Mouse (Mus musculus): ENCODE results near the gene Nck1.
A peak's percentile ranks its signal among the peaks of the same experiment; 100 is the strongest.

The Nck1 gene

DNA sequence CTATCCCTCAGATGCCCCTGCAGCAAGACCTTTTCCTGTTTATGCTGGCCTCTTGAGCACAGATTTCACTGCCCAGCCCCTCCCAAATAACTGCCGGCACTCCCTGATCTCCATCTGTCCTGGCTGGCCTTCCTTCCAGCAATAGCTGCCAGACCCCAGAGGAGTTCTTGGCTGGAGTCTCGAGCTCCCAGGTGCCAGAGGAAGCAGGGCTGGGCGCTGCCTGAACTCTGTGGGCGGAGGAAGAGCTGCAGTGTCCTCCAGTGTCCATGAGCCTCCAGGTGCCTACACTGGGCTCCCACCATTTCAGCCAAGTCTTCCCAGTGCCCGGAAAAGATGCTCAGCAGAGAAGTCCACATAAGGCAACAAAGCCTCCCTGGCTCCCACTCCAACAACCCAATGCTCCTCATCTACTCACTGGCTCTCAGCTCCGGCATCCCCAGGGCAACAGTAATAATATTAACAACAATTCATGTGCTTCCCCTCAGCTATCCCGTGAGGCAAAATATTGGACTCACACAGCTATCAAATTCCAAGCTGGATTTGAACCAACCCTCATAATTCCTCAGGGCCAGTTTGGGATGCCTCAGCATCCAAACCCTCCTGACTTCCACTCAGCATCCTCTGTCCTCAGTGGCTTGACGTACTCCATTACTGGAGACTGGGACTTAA, 74.9 kb downstream of the Nck1 start:
- DNase-seq (ENCODE audit: low read depth, low spot score) = no peak

DNA sequence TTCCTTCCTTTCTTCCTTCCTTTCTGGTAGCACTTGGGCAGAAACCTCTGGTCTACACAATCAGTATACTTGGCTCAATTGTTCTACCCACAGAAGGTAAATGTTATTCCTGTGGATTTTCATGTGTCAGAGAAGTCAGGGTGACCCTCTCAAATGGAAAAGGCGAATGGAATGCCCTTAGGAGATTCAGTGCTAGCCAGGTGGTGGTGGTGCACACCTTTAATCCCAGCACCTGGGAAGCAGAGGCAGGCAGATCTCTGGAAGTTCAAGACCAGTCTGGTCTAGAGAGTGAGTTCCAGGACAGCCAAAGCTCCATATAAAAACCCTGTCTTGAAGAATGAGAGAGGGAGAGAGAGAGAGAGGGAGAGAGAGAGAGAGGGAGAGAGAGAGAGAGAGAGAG, 75.7 kb downstream of the Nck1 start:
- DNase-seq (ENCODE audit: low read depth, low spot score) = no peak

DNA sequence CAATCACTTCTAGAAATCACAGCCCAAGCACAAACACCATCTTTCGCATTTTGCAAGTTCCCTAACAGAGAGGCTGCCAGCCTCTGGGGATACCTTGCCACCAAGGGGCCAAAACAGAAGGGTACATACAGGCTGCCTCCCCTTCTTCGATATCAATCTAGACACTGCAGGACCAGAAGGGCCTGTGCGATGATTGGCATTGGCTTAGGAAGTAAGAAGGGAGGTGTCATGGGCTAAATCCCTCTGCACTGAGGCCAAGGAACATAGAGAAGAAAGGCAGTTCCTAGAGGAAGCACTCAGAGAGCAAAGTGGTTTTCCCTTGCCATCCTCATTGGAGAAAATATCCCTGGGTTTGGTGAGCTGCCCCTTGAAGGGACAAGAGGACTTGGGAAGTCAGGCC, 76.3 kb downstream of the Nck1 start:
- DNase-seq (ENCODE audit: low read depth, low spot score) = no peak

DNA sequence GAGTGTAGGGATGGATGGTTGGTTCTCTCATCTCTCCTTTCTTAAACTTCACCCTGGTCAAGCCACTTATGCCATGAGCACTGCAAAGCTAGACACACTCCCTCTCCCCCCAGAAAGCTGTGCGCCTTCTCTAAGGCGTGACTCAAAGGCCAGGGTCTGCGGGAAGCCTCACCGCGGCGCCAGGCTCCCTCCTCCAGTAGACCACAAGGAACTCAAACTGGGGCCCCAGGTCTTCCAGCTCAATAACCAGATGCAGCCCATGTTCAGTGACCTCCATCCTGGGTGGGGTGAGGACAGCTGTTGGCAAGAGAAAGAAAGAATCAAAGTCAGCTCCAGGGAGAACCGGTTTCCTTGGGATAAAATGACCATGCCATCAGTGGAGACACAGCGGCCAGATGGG, 77.8 kb downstream of the Nck1 start:
- no peak for DNase-seq (ENCODE audit: low read depth, low spot score)

DNA sequence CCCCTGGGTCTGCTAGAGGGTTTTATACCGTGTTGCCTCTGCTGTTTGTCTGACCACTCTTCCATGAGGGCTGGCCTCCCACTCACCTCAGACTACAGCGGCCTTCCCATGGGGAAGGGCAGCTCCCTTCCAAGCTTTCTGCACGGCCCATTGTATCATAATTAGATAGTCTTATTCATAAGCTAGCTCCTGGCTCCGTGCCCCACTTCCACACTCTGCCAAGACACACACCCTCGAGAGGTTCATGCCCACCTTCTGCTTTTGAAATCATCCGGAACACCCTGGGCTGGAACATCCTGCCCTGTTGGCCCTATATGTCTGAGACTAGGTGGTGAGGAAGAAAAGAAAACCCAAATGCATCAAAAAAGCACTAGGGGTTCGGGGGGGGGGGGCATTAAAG, 78.3 kb downstream of the Nck1 start:
- DNase-seq (ENCODE audit: low read depth, low spot score) = no peak

DNA sequence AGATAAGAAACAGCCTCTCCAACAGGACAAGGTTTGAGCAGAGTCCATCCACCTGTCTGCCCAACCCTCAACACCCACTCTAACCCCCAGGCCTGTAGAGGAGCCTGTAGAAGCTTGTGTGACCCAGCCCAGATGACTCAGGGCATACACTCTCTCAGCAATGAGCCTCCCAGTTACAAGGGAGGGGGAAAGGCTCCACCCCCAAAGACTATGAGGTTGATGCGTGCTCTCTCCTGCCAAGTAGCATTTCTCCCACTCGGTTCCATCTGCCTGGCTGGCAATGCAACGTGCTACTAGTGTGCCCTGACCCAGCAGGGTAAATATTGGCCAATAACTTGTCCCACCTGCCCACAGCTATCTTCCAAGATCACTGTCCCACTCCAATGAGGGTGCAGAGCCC, 79.2 kb downstream of the Nck1 start:
- no peak for DNase-seq (ENCODE audit: low read depth, low spot score)

DNA sequence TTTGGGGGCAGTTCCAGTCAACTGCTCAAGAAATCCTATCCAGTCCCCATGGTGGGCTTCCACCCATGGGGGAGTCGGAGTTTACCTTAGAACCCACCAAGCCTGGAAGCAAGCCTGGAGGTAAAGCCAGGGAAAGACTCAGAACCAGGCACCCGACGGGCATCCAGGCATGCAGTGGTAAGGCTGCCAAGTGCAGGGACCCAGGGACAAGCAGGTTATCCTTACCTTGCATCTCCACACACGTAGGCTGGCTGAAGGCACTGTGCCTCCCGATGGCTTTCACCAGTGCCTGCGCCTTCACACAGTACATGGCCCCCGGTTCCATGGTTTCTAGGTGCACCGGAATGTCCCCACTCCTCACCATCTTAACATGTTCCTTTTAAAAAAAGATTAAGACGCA, 79.9 kb downstream of the Nck1 start:
- no peak for DNase-seq (ENCODE audit: low read depth, low spot score)

DNA sequence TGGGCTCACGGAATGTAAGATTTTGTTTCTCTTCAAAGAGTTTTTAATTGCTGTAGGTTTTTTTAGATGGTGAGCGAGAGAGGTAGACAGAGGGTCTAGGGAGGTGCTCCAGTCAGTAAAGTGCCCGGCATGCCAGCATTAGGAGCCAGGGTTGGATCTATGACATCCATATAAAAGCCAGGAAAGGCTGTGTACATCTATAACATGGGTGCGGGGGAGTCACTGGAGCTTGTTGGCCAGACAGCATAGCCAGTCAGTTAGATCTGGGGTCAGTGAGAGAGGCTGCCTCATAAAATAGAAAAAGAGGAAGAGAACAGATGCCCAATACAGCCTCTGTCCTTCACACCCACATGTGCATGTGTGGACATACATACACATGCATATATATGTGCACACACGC, 80.6 kb downstream of the Nck1 start:
- DNase-seq (ENCODE audit: low read depth, low spot score) = no peak

DNA sequence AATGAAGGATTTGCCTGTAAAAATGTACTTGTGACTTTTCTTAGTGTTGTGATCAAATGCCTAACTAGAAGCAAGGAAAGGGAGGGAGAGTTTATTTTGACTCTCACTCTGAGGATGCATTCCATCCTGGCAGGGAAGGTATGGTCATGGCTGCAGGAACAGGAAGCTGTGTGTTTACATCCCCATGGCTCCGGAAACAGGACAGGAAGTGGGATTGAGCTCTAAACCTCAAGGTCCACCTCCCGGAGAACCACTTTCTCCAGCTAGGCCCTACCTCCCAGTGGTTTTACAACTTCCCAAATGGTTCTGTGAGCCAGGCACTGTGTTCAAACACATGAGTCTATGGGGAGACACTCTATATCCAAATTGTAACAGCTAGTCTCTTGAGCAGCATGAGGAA, 82.2 kb downstream of the Nck1 start:
- no peak for DNase-seq (ENCODE audit: low read depth, low spot score)

DNA sequence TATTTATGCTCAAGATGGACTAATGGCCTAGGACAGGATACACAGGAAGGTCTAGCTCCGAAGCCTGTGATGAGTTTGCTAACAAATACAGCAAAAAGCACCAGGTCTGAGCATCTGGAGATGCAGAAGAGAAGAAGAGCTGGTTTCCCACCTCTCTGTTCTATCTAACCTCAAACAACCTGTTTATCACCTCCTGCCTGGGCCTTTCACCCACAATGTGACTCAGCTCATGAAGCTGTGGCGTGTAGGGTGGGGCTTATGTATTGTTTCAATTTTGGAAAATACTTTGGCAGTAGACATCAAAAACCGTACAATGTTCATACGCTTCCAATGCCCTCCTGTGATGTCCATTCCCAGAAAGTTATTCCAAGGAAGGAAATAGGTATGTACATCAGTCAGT, 83.8 kb downstream of the Nck1 start:
- DNase-seq (ENCODE audit: low read depth, low spot score) = no peak

DNA sequence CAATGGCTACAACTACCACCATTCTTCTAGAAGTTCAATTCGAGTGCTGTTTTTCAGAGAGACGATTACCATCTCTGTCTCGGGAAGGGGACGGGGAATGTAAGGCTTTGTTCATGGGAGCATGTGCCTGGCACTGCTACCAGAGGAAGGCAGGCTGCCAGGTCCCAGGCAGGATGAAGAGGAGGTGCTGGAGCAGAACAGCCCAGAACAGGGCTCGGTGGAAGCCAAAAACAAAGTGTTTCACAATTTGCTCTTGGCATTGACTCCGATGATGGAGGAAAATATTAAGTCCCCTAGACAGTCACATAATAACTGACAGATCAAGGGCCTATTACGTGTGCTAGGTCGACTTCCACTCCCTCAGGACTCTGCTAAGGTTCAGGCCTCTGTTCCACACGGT, 84.3 kb downstream of the Nck1 start:
- no peak for DNase-seq (ENCODE audit: low read depth, low spot score)

DNA sequence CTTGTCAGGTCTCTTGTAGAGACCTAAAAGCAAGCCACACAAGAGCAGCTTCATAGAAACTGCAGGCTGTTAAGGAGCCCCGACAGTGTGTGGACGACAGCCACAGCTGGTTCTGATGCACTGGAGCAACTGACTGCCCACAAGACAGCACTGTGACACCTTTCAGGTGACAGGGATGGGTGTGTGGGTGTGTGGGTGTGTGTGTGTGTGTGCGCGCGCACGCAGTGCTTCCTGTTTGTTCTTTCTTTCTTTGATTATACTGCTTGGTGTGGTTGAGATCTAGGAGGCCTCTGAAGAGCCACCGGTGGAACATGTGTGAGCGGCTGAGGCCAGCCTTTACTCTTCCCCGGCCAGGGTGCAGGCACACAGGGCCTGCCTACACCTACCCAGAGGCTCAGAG, 85.7 kb downstream of the Nck1 start:
- DNase-seq (ENCODE audit: low read depth, low spot score) = no peak

DNA sequence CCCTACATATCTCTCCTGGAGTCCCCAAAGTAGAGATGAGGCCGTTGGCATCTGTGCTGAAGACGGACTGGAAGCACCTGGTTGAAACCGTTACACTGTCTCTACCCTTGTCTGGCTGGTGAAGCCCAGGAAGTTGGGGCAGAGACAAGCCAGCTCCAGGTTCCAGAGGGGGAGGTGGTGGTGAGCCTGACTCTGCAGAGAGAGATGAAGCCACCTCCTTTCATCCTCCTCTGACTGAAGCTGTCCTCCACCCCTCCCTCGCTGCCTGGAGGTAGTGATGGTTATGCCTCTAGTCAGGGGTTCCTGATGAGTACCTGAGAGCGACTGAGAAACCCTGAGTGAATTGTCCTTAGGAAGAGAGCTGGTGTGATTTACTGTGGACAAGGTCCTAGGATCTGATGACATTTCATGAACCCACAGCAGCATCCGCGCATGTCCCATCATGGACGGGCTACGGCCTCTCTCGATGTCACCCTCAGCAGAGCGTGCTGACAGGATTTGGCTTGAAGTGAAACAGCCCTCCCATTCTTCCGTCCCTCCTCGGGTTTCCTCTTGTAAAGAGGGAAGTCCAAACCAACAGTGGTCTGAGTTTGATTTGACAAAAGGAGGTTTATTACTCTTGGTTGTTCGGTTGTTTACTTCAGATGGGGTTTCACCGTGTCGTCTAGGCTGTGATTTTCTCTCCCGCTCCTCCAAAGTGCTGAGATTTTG, 87.8 kb downstream of the Nck1 start:
- DNase-seq (ENCODE audit: low read depth, low spot score) = no peak

DNA sequence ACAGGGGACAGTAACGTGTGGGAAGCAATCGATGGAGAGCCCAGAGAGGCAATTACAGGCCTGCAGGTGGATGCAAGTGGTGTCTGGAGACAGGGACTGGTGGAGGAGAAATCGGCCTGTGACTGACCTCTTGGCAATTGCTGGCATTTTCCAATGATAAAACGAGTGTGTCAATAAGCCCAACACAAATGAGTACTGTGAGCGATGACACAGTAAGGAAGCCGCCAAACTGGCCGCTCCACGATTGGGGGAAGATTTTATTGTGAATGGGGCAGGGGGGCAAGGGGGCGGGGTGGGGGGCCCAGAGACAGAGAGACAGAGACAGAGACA, 91.3 kb downstream of the Nck1 start:
- DNase-seq (ENCODE audit: low read depth, low spot score) = no peak

DNA sequence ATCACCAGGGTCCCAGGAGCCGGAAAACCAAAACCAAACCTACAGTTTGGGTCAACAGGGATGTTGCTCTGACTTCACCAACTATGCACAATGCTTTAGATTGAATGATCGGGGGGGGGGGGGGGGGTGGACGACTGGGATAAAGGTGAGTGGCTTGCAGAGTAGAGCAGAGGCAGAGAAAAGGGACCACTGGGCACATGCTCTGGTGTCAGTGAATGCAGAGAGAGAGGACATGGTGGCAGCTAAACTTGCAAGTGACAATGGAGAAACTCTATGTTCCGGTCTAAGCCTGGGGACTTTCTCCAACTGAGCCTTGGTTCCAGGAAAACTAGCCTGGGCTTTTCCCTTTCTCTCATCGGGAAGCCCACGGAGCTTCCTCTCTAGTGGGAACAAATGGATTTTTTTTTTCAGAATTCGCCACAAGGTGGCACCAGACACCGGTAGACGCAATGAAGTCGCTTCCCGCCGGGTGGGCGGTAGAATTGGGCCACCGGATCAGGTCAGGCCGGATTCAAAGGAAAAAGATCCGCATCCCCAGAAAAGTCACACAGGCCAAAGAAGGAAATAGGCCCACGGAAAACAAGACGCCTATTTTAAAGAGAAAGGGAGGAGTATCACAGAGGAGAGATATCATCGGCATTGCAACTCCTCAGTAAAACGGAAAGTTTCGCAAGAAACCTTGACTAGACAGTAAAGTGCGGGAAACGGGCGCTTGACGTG, 91.8 kb downstream of the Nck1 start:
- DNase-seq (ENCODE audit: low read depth, low spot score) = peak; percentile 90

DNA sequence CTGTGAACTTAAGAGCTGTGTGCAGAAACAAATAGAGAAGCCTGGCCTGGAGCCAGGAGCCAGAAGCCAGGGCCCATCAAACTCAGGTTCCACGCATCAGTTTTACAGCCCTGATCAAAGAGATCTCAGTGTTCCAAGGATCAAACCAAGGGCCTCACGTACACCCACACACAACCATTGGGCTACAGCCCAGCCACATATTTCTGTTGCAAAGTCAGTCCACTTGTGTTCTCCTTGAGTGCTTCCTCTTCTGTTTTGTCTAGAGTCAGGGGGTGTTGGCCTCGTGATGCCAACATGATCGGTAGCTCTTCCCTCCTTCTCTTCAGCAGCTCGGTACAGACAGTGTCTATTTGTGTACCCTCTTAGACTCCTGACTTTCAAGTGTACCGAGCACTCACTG, 93.5 kb downstream of the Nck1 start:
- DNase-seq (ENCODE audit: low read depth, low spot score) = no peak

DNA sequence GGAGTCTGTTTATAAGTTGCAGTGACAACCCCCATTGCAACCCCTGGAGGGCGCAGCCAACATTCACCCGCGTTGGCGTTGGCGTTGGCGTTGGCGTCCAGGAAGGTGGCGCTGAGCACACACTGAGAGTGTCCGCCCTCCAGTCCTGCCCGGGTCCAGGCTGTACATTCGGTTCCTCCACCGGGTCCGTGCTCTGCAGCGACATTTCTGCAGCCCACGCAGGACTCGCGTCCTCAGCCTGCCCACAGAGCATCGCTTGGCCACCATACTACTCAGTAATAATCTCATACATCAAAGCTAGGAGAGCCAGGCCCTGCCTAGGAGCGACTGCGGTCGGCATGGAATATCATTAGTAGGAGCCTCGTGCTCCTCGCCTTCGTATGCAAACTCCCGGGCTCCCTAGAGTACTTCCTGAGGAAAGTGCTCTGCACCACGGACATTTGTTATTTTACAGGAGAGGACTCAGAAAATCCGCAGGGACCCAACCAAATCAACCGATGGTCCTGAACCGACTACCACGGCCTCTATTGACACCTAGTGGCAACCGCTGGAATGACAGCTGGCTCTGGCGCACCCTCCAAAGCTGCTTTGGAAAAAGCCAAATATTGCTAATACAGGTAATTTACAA, 99.8 kb downstream of the Nck1 start:
- DNase-seq (ENCODE audit: low read depth, low spot score) = peak; percentile 84
